Mouse (Mus musculus) bone marrow, adult 2 months (tissue): ENCODE measurements at regions not wholly inside any gene's neighbourhood (a gene's known extent, or its start where the extent isn't known, plus 50 kb on each side); places are given as distances from the start of the nearest gene placed in this dataset.

Experiments
- CTCF ChIP-seq: fragments of 200-500 bp; IDR thresholded peaks from 2 replicates; pipeline ENCODE4 v1.5.1; 2011; ENCODE audit warnings: low read length, control low read depth; ENCODE audit not compliant: control insufficient read depth, insufficient read depth
- POLR2A ChIP-seq: fragments of 200-500 bp; IDR thresholded peaks from 2 replicates; pipeline ENCODE4 v1.6.1; 2011; ENCODE audit warnings: low read depth, mild to moderate bottlenecking, control low read depth, low read length, borderline replicate concordance; ENCODE audit not compliant: control insufficient read depth

DNA sequence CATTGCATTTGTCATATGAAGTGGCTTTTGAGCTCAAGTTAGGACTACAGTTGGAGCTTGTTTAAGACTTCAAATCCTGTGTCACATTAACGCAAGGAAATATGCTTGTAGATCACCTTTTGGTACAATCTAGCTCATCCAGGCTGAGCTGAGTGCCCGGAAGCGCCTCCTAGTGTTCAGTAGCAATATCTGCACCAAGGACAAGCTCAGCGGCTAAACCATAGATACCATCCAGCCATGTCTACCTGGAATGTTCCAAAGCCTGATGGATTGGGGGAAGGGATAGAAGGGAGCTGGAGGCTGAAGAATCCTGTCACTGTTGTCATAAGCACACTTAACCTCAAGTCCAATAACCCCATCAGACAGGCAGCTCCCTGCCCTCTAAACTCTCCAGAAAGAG lies 128.4 kb downstream of the Srek1 start:
- peak; percentile 61 for TF ChIP-seq CTCF
- TF ChIP-seq POLR2A: no peak
